Mouse (Mus musculus) embryonic facial prominence, embryonic 11.5 days (tissue): ENCODE measurements around the gene Zswim9. TPM values are rescaled to one million over a fixed set of nuclear protein-coding genes. Genes with fewer than 3 reads are reported as not detected.

Experiments used
- ATAC-seq: fragments of 200-750 bp; cut with Nextera tagmentation; replicated peaks from 2 replicates; pipeline ENCODE4 v1.8.0; 2017; ENCODE audit warnings: low read depth; ENCODE audit not compliant: insufficient number of reproducible peaks, low FRiP score, low TSS enrichment
- DNase-seq: peaks from one replicate; pipeline ENCODE4 v3.0.0-alpha.2; 2015; ENCODE audit warnings: low spot score
- H3K27ac ChIP-seq: fragments of 300-500 bp; sonication (generic); replicated peaks from 2 replicates; pipeline ENCODE4 v1.5.1; 2014; ENCODE audit warnings: mild to moderate bottlenecking, low read depth, low read length, control low read depth
- H3K27me3 ChIP-seq: fragments of 300-500 bp; sonication (generic); 2 replicates; pipeline ENCODE4 v1.6.1; 2014; ENCODE audit warnings: mild to moderate bottlenecking, low read length, moderate library complexity, mixed read lengths; ENCODE audit not compliant: control insufficient read depth, insufficient read depth
- H3K36me3 ChIP-seq: fragments of 300-500 bp; sonication (generic); replicated peaks from 2 replicates; pipeline ENCODE4 v1.6.1; 2014; ENCODE audit warnings: low read depth, mild to moderate bottlenecking, low read length, moderate library complexity, mixed read lengths; ENCODE audit not compliant: control insufficient read depth, insufficient read depth
- H3K4me1 ChIP-seq: fragments of 300-500 bp; sonication (generic); 2 replicates; pipeline ENCODE4 v1.6.1; 2014; ENCODE audit warnings: low read length, mixed read lengths; ENCODE audit not compliant: control insufficient read depth, insufficient read depth
- H3K4me2 ChIP-seq: fragments of 300-500 bp; sonication (generic); 2 replicates; pipeline ENCODE4 v1.6.1; 2014; ENCODE audit warnings: low read depth, mild to moderate bottlenecking, control low read depth, low read length, moderate library complexity
- H3K4me3 ChIP-seq: fragments of 300-500 bp; sonication (generic); 2 replicates; pipeline ENCODE4 v1.5.1; 2014; ENCODE audit warnings: low read depth, low read length, control low read depth
- H3K9ac ChIP-seq: fragments of 300-500 bp; sonication (generic); replicated peaks from 2 replicates; pipeline ENCODE4 v1.6.1; 2014; ENCODE audit warnings: mild to moderate bottlenecking, control low read depth, low read length
- H3K9me3 ChIP-seq: fragments of 300-500 bp; sonication (generic); replicated peaks from 2 replicates; pipeline ENCODE4 v1.6.1; 2016; ENCODE audit warnings: mild to moderate bottlenecking, low read length, inconsistent platforms, mixed read lengths; ENCODE audit not compliant: control insufficient read depth
- WGBS: fragments of 180-500 bp; shearing (Covaris S2); extraction: QIAGEN DNeasy Blood & Tissue Kit; methylation state at CpG from one replicate; pipeline ENCODE4 v1.1.7; 2014; 5-methylcytosine and 5-hydroxymethylcytosine counted together
- polyA plus RNA-seq: library from polyadenylated mRNA; unstranded; fragments of >200 nt; fragmentation: Nextera tagmentation; extraction: Ambion mirVana; gene quantifications from 2 replicates; pipeline ENCODE4 v1.2.1, GENCODE M21; 2014

The Zswim9 gene
- polyA plus RNA-seq, 1 experiment from 2014 or later = 5.0 TPM

GRCm38 (mm10) chr7:13263851-13264250, 14.7 kb downstream of the Zswim9 start:
- no peaks in the 10 kb centered on the region for H3K4me1 ChIP-seq
- H3K4me3 ChIP-seq = no peak overlapping the region
- 77% methylated on average over 5 of the region's 5 CpGs for WGBS
- H3K27me3 ChIP-seq = no peaks in the 10 kb centered on the region
- no peaks in the 10 kb centered on the region for H3K9me3 ChIP-seq
- H3K36me3 ChIP-seq = no peaks in the 10 kb centered on the region
- no peak overlapping the region for H3K27ac ChIP-seq
- H3K4me2 ChIP-seq = no peak overlapping the region
- DNase-seq (no peak), ATAC-seq (no peak)
- no peak overlapping the region for H3K9ac ChIP-seq

DNA sequence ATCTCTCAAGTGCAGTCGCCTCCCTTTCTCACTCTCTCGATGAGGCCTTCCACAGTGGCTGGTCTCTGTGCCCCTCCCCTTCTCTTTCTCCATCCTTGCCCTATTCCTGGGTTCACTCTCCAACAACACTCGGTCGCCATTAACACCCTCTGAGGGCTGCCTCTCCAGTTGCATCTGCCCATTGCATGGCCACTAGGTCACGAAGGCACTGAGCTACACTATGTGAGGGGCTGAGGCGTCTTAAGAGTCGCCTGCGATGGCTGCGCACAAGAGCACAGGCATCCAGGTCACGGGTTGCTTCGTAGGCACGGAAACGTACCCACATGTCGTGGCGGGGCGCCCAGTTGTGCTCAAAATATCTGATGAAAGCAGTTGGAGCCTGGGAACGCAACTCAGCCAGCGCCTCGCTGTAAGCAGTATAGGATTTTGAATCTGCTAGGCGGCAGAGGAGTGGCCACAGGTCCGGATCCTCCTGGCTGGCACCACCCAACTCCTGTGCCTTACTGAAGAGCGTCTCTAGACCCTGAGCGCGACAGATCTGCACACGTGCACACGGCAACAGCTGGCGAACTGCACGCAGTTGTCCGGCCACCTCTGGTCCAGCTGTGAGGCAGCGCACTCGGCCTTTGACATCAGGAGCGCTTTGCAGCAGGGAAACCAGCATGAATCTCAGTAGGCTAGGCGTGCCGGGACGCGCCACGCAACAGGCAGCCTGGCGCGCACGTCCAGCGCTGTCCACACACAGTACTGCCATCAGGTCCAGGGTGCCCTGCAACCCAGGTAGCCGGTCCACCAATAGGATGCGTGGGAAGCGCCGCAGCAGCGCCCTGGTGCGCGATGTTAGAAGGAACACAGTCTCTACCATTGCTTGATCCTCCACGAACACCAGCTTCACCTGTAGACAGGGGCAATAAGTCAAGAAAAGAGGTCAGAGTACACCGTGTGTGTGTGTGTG, 17.5 kb downstream of the Zswim9 start:
- H3K9me3 ChIP-seq = no peaks in the 10 kb centered on the region
- WGBS = 43% methylated on average over 50 of the region's 50 CpGs
- no peaks in the 10 kb centered on the region for H3K36me3 ChIP-seq
- H3K4me2 ChIP-seq = no peak overlapping the region
- no peaks in the 10 kb centered on the region for H3K27me3 ChIP-seq
- H3K4me3 ChIP-seq = no peak overlapping the region
- ATAC-seq (peak; percentile 65), DNase-seq (no peak)
- no peak overlapping the region for H3K27ac ChIP-seq
- H3K9ac ChIP-seq = no peak overlapping the region
- no peaks in the 10 kb centered on the region for H3K4me1 ChIP-seq

GRCm38 (mm10) chr7:13212720-13213119, 65.8 kb downstream of the Zswim9 start, which contains the start of gene Vmn1r89:
Gene Vmn1r89, plus strand, starts transcription at chr7:13213020.
- Histone ChIP-seq H3K4me1 (no peaks in the 10 kb centered on the region), H3K27me3 (no peaks in the 10 kb centered on the region), H3K36me3 (no peaks in the 10 kb centered on the region), H3K27ac (no peak within 1 kb of the TSS), H3K9me3 (no peaks in the 10 kb centered on the region), H3K9ac (no peak within 1 kb of the TSS), H3K4me2 (no peak within 1 kb of the TSS), H3K4me3 (no peak within 1 kb of the TSS)
- ATAC-seq = no peak
- DNase-seq = no peak

Other genes with a start within 250 kb of the Zswim9 start
- 107 and 116 TPM in 2 replicates for gene Chmp2a, start 243.9 kb downstream of the Zswim9 start, polyA plus RNA-seq
- gene Ube2m, start 240.4 kb downstream of the Zswim9 start, polyA plus RNA-seq = 172 and 177 TPM in 2 replicates
- gene Mzf1, start 224.0 kb downstream of the Zswim9 start, polyA plus RNA-seq = 1.2 and 1.6 TPM in 2 replicates
- not detected in 2 replicates for gene Vmn1r85, start 183.5 kb downstream of the Zswim9 start, polyA plus RNA-seq
- not detected in 2 replicates for gene Vmn1r86, start 158.8 kb downstream of the Zswim9 start, polyA plus RNA-seq
- not detected in 2 replicates for gene Vmn1r87, start 138.6 kb downstream of the Zswim9 start, polyA plus RNA-seq
- gene Vmn1r88, start 119.2 kb downstream of the Zswim9 start, polyA plus RNA-seq = not detected in 2 replicates
- not detected in 2 replicates for gene Vmn1r89, start 65.7 kb downstream of the Zswim9 start, polyA plus RNA-seq
- gene Lig1, start 1.4 kb downstream of the Zswim9 start, polyA plus RNA-seq = 147 and 150 TPM in 2 replicates
- gene Pla2g4c, start 45.9 kb upstream of the Zswim9 start, polyA plus RNA-seq = 1.1 and 1.6 TPM in 2 replicates
- gene Cabp5, start 119.4 kb upstream of the Zswim9 start, polyA plus RNA-seq = not detected in 2 replicates
- gene Bsph1, start 172.1 kb upstream of the Zswim9 start, polyA plus RNA-seq = not detected in 2 replicates